In genomic region chr9:66280496-66280895, GRCm38 (mm10) we compare ENCODE assay signal across 19 mouse cellular contexts.
DNase-seq lines count a peak whose midpoint lies in the region; ATAC-seq and TF ChIP-seq lines count a peak whose summit lies in the region.
"Had no signal": no experiment of that assay in that cellular context is flagged by ENCODE, and none has a peak within 500 bp of the region (broad histone marks: within the 10 kb centered on the region; RNA-seq: fewer than 3 reads in every experiment).

No protein-coding gene starts in this region.

- peak overlapping the region; percentile 94 for H3K27ac ChIP-seq in gastrocnemius, adult 2 months
- H3K27ac ChIP-seq: forebrain, embryonic 13.5 days; heart, embryonic 15.5 days; liver, embryonic 14.5 days; midbrain, embryonic 13.5 days had no signal

- no peak for DNase-seq in gastrocnemius, adult 2 months
- DNase-seq in gastrocnemius, adult 8-10 months (ENCODE audit: low spot score in 2 of 2): no peak
- peak; percentile 81 for DNase-seq in A20 (ENCODE audit: low read depth, low spot score)
- DNase-seq in thymus, adult 18-20 months: peak; percentile 25 to 68
- no peak for DNase-seq in right cerebral cortex, postnatal 4 days
- DNase-seq in cerebellum, postnatal 10 days: no peak
- no peak for DNase-seq in frontal cortex, adult 2 months (ENCODE audit: extremely low spot score in 1 of 2, low spot score in 1 of 2)
- DNase-seq: adrenal gland, postnatal 25 days; cerebellum, adult 8-10 months; heart, adult 11 months; left cerebral cortex, postnatal 4 days; lung, postnatal 14 days had no signal

- peak; percentile 83 for ATAC-seq in activated CD4-positive, CD25-positive, alpha-beta regulatory T cell, adult 4 months
- ATAC-seq: forebrain, embryonic 13.5 days; intestine, embryonic 16.5 days; midbrain, embryonic 13.5 days had no signal

- intact Hi-C loops in gastrocnemius, adult 2 months (cut with DNase I): loop anchor here (2.0 to 5.0 kb wide), 3 partner anchors 72 to 122 kb away; partner anchors contain the start of genes Dapk2 and Herc1

- no peak for TF ChIP-seq CTCF in gastrocnemius, adult 2 months (IDR thresholded peaks at IDR 0.05)

- H3K4me3 ChIP-seq in gastrocnemius, adult 2 months: no peak overlapping the region
- H3K4me3 ChIP-seq: forebrain, embryonic 13.5 days; heart, embryonic 15.5 days; midbrain, embryonic 13.5 days; myocyte had no signal

Comparison
In these comparisons a context has a peak if more than half of its experiments do, and no peak if none do; other contexts are left out.
1. DNase-seq: peak in A20 (single experiment) and thymus, adult 18-20 months (2 of 2); none in gastrocnemius, adult 2 months (single experiment), gastrocnemius, adult 8-10 months (0 of 2), right cerebral cortex, postnatal 4 days (single experiment), cerebellum, postnatal 10 days (0 of 2) and frontal cortex, adult 2 months (0 of 2).